Mouse (Mus musculus) lung, postnatal 10 days (tissue): ENCODE data around the gene Fkbp14.

Source experiments
- DNase-seq: peaks from one replicate; pipeline ENCODE4 v3.0.0; 2021

Fkbp14 gene

GRCm38 (mm10) chr6:54542836-54543235 lies 54.3 kb downstream of the Fkbp14 start:
- no peak for DNase-seq

DNA sequence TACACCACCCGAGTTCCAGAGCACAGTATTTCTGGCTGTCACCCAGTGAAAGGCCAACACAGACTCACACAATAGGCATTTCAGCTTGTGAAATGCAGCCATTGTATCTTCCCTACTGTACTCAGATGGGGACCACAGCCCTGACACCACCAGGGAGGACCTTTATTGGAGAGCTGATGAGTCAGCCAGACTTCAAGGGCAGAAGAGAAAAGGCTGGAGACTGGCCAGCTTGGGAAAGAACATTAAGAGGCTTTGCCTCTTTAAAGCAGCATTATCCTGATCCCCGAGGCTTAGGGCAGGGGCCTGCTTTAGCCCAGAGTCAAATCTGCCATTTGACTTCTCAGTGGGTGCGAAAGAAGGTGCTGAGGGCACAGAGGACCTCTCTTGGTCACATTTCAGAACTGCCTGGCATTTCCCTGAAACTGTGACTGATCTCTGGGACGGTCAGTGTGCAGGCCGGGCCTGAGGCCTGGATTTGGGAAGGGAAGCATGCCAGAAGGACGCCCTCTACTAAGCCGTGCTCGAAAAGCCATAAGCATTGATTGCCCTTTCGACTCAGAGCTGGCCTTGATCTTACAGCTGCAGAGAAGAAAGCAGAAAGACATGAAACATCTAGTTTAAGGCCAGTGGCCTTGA lies 56.7 kb downstream of the Fkbp14 start:
- DNase-seq, result no peak

DNA sequence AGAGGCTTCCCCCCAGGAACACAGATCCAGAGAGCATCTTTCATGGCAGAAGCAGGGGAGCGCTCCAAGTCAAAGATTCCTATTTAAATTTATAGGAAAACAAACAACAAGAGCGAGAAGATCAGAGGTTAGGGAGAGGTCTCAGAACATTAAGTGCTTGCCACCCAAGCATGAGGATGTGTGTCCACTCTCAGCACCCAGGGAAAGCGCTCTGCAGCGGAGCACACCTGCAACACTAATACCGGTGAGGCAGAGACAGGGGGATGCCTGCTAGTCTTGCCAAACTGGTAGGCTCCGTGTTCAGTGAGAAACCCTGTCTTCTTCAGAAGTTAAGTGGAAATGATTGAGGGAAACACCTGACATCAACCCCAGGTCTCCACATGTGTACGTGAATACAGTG lies 57.7 kb downstream of the Fkbp14 start:
- no peak for DNase-seq

GRCm38 (mm10) chr6:54538773-54539173 lies 58.3 kb downstream of the Fkbp14 start:
- no peak for DNase-seq

DNA sequence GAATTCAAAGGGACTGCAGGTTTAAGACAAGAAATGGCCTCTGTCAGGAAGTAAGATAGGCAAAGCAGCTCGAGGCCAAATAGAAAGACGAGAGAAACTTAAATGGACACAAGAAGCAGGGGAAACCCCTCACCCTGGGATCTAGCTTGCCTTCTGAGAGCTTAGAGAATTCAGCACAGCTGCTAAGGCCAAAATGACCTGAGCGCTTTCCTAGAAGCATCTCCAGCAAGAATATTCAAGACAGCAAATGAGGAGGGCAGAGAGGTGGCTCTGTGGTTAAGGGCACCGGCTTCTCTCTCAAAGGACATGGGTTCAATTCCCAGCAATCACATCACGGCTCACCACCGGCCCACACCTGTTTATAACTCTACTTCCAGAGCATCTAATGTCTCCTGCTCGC lies 60.1 kb downstream of the Fkbp14 start:
- DNase-seq, result no peak

DNA sequence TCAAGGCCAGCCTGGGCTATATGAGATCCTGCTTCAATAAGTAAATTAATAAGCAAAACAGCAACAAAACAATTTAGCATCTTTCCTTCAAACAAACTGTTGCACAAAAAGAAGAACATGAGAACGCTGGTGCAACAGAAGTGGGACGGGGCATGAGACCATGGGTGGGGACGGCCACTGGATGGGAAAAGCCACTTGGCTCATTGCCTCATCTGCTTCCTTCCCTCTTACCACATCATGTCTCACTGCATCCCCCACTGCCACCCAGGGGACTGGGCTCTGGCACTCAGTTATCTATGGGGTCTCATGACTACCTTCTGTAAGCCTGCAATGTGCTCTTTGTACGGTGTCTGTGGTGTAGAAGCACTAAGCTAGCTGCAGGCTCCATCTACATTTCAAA lies 61.6 kb downstream of the Fkbp14 start:
- no peak for DNase-seq

- DNase-seq, result peak; percentile 40
Observed at GRCm38 (mm10) chr6:54531048-54531481, 66.0 kb downstream of the Fkbp14 start.

- DNase-seq, result no peak
Observed at GRCm38 (mm10) chr6:54530182-54530581, 66.9 kb downstream of the Fkbp14 start.

GRCm38 (mm10) chr6:54528666-54529065 lies 68.4 kb downstream of the Fkbp14 start:
- DNase-seq, result no peak
